Mouse (Mus musculus): ENCODE results near the gene Fbxl13. TPM values are rescaled to one million over a fixed set of nuclear protein-coding genes. Genes with fewer than 3 reads are reported as not detected.

Fbxl13 gene
- total and polyA plus RNA-seq, 3 experiments = 0.13 to 0.23 TPM; not detected in 1

GRCm38 (mm10) chr5:21498925-21499324, 146.5 kb downstream of the Fbxl13 start:
- Histone ChIP-seq H3K79me2 (ENCODE audit: control insufficient read depth, insufficient read depth, low read length, poor library complexity) (no peaks in the 10 kb centered on the region), H3K27ac (ENCODE audit: control insufficient read depth, low read depth, low read length) (no peak overlapping the region), H3K9ac (ENCODE audit: control insufficient read depth, low read depth, low read length, poor library complexity, severe bottlenecking) (no peak overlapping the region), H3K27me3 (ENCODE audit: control insufficient read depth in 1 of 2, insufficient read depth in 2 of 2, low read length in 2 of 2) (peaks cover 0 to 2% of the 10 kb centered on the region in 2 experiments; a peak in 2 of 4 replicates), H3K4me1 (ENCODE audit: control insufficient read depth in 1 of 2, insufficient read depth in 2 of 2, low read length in 2 of 2) (no peaks in the 10 kb centered on the region), H3K4me3 (ENCODE audit: control insufficient read depth in 1 of 2, insufficient read depth in 1 of 2, low read depth in 2 of 2, low read length in 2 of 2) (no peak overlapping the region), H3K9me3 (replicated peaks; ENCODE audit: insufficient read depth, low read length) (no peaks in the 10 kb centered on the region), H3K36me3 (ENCODE audit: control insufficient read depth in 1 of 2, insufficient read depth in 2 of 2, low read length in 2 of 2) (no peaks in the 10 kb centered on the region)
- DNase-seq (ENCODE audit: low read depth, low spot score) = no peak
- TF ChIP-seq MYB (IDR thresholded peaks at IDR 0.05; ENCODE audit: low read depth, low read length) (no peak), CHD1 (IDR thresholded peaks at IDR 0.05; ENCODE audit: low read depth, low read length) (no peak), GABPA (IDR thresholded peaks at IDR 0.05; ENCODE audit: low read depth, low read length) (no peak), EP300 (IDR thresholded peaks at IDR 0.05; ENCODE audit: low read depth in 1 of 2, low read length in 2 of 2) (no peak), ZMIZ1 (IDR thresholded peaks at IDR 0.05; ENCODE audit: low read depth, low read length) (no peak), USF1 (IDR thresholded peaks at IDR 0.05; ENCODE audit: low read depth, low read length) (no peak), POLR2AphosphoS2 (IDR thresholded peaks at IDR 0.05; ENCODE audit: low read length) (no peak), KAT2A (conservative IDR thresholded peaks at IDR 0.05; ENCODE audit: low read depth, low read length) (no peak), NELFE (IDR thresholded peaks at IDR 0.05; ENCODE audit: low read depth, low read length) (no peak), MYC (IDR thresholded peaks at IDR 0.05; ENCODE audit: low read depth, low read length) (no peak)

- no peaks in the 10 kb centered on the region for H3K4me1 ChIP-seq (ENCODE audit: control insufficient read depth in 1 of 2, insufficient read depth in 2 of 2, low read length in 2 of 2)
- no peaks in the 10 kb centered on the region for H3K79me2 ChIP-seq (ENCODE audit: control insufficient read depth, insufficient read depth, low read length, poor library complexity)
- H3K27me3 ChIP-seq (ENCODE audit: control insufficient read depth in 1 of 2, insufficient read depth in 2 of 2, low read length in 2 of 2) = peaks cover 0 to 2% of the 10 kb centered on the region in 2 experiments; a peak in 3 of 4 replicates
- no peak overlapping the region for H3K27ac ChIP-seq (ENCODE audit: control insufficient read depth, low read depth, low read length)
- no peaks in the 10 kb centered on the region for H3K36me3 ChIP-seq (ENCODE audit: control insufficient read depth in 1 of 2, insufficient read depth in 2 of 2, low read length in 2 of 2)
- DNase-seq (ENCODE audit: low read depth, low spot score) = no peak
- H3K9ac ChIP-seq (ENCODE audit: control insufficient read depth, low read depth, low read length, poor library complexity, severe bottlenecking) = no peak overlapping the region
- TF ChIP-seq GATA1 (IDR thresholded peaks at IDR 0.05; ENCODE audit: low read depth, low read length) = no peak
- TF ChIP-seq MAZ (IDR thresholded peaks at IDR 0.05; ENCODE audit: low read depth, low read length) = no peak
- TF ChIP-seq SIN3A (IDR thresholded peaks at IDR 0.05; ENCODE audit: low read length) = no peak
- TF ChIP-seq ELF1 (IDR thresholded peaks at IDR 0.05; ENCODE audit: low read depth, low read length) = no peak
- TF ChIP-seq MYC (IDR thresholded peaks at IDR 0.05; ENCODE audit: low read depth, low read length) = no peak
- no peaks in the 10 kb centered on the region for H3K9me3 ChIP-seq (replicated peaks; ENCODE audit: insufficient read depth, low read length)
- H3K4me3 ChIP-seq (ENCODE audit: control insufficient read depth in 1 of 2, insufficient read depth in 1 of 2, low read depth in 2 of 2, low read length in 2 of 2) = no peak overlapping the region
Observed at GRCm38 (mm10) chr5:21498490-21498889, 146.9 kb downstream of the Fbxl13 start.

GRCm38 (mm10) chr5:21496881-21497280, 148.6 kb downstream of the Fbxl13 start:
- H3K9ac ChIP-seq (ENCODE audit: control insufficient read depth, low read depth, low read length, poor library complexity, severe bottlenecking) = no peak overlapping the region
- TF ChIP-seq ELF1 (IDR thresholded peaks at IDR 0.05; ENCODE audit: low read depth, low read length) = no peak
- no peak overlapping the region for H3K4me3 ChIP-seq (ENCODE audit: control insufficient read depth in 1 of 2, insufficient read depth in 1 of 2, low read depth in 2 of 2, low read length in 2 of 2)
- no peak overlapping the region for H3K27ac ChIP-seq (ENCODE audit: control insufficient read depth, low read depth, low read length)
- H3K79me2 ChIP-seq (ENCODE audit: control insufficient read depth, insufficient read depth, low read length, poor library complexity) = no peaks in the 10 kb centered on the region
- no peaks in the 10 kb centered on the region for H3K4me1 ChIP-seq (ENCODE audit: control insufficient read depth in 1 of 2, insufficient read depth in 2 of 2, low read length in 2 of 2)
- H3K36me3 ChIP-seq (ENCODE audit: control insufficient read depth in 1 of 2, insufficient read depth in 2 of 2, low read length in 2 of 2) = no peaks in the 10 kb centered on the region
- no peaks in the 10 kb centered on the region for H3K9me3 ChIP-seq (replicated peaks; ENCODE audit: insufficient read depth, low read length)
- no peak for DNase-seq (ENCODE audit: low read depth, low spot score)
- peaks cover 0 to 3% of the 10 kb centered on the region in 2 experiments; a peak in 3 of 4 replicates for H3K27me3 ChIP-seq (ENCODE audit: control insufficient read depth in 1 of 2, insufficient read depth in 2 of 2, low read length in 2 of 2)
